Mouse (Mus musculus): Measurements from ENCODE around the gene Arfgap3. TPM values are rescaled to one million over a fixed set of nuclear protein-coding genes. Genes with fewer than 3 reads are reported as not detected.

Arfgap3 gene
- polyA plus RNA-seq, 1 experiment: 139 TPM

DNA sequence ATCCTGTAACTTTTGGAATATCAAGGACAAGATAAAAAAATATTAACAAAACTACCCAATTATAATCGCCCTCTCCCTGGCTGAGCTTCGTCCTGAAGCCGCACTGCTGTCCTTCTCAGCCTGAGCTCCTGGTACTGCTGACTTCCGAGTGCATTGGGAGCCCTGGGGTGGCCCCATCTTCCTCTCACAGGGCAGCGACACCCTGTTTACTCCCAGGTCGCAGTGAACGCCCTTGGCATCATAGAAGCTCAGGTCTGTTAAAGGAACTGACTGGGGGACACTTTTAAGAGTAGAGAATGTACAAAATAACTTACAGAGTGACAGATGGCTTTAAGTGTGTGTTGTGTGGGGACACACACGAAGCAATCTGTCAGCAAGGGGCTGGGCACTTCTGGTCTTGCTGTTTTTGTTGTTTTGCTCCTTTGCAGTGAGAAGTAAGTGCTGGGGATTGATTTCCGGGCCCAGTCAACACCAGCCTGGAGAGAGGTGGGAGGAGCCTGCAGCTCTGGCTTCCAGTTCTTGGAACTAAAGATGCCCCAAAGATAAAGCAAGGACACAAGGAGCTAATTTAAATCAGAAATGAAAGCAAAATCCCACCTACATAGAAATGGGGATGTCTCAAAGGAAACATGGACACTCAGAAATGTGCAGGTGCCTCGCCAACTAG lies 50.0 kb downstream of the Arfgap3 start:
- TF ChIP-seq POLR2A (IDR thresholded peaks at IDR 0.05; ENCODE audit: control insufficient read depth, low read depth, low read length) (no peak), CTCF (IDR thresholded peaks at IDR 0.05; ENCODE audit: control insufficient read depth, insufficient read depth, insufficient replicate concordance, low read depth, low read length) (no peak)
- Histone ChIP-seq H3K27ac (ENCODE audit: control insufficient read depth, insufficient read depth, low read depth, low read length) (peak overlapping the region; percentile 65), H3K4me1 (ENCODE audit: control insufficient read depth, insufficient read depth, low read length) (peaks cover 19% of the 10 kb centered on the region), H3K27me3 (ENCODE audit: control insufficient read depth, insufficient read depth, low read length) (no peaks in the 10 kb centered on the region), H3K36me3 (ENCODE audit: control insufficient read depth, insufficient read depth, low read length) (no peaks in the 10 kb centered on the region), H3K4me3 (ENCODE audit: control insufficient read depth, low read depth, low read length) (no peak overlapping the region)

DNA sequence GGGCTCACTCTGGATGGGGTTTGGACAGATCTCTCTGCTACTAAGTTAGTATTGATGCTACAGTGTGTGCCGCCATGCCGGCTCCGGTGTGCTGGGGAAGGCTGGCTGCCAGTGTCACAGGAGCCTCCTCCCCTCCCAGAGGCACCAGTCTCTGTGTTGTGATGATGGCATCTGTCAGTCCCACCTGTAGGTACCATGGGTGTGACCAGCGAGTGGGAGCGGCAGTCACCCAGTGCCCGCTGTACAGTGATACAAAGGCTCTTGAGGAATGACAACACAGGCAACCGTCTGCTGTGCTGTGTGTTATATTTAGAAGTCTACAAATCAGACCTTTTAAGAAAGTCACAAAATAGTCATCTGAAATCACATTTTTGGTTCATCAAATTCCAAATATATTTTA lies 50.6 kb downstream of the Arfgap3 start:
- TF ChIP-seq POLR2A (IDR thresholded peaks at IDR 0.05; ENCODE audit: control insufficient read depth, low read depth, low read length) (no peak), CTCF (IDR thresholded peaks at IDR 0.05; ENCODE audit: control insufficient read depth, insufficient read depth, insufficient replicate concordance, low read depth, low read length) (no peak)
- H3K4me1 ChIP-seq (ENCODE audit: control insufficient read depth, insufficient read depth, low read length): peaks cover 13% of the 10 kb centered on the region
- H3K36me3 ChIP-seq (ENCODE audit: control insufficient read depth, insufficient read depth, low read length): no peaks in the 10 kb centered on the region
- no peaks in the 10 kb centered on the region for H3K27me3 ChIP-seq (ENCODE audit: control insufficient read depth, insufficient read depth, low read length)
- H3K4me3 ChIP-seq (ENCODE audit: control insufficient read depth, low read depth, low read length): no peak overlapping the region
- H3K27ac ChIP-seq (ENCODE audit: control insufficient read depth, insufficient read depth, low read depth, low read length): 0 out of 2 replicates have a peak overlapping the region, but pooled peaks have one; percentile 1

DNA sequence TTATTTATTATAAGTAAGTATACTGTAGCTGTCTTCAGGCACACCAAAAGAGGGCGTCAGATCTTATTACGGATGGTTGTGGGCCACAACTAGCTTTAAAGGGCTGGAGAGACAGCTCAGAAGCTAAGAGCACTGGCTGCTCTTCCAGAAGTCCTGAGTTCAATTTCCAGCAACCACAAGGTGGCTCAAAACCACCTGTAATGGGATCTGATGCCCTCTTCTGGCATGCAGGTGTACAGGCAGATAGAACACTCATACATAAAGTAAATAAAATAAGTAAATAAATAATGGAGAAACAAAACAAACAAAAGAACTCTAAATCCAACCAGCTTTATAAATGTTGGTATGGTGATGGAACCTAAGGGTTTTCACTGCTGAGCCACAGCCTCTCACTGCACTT lies 51.2 kb downstream of the Arfgap3 start:
- Histone ChIP-seq H3K27me3 (ENCODE audit: control insufficient read depth, insufficient read depth, low read length) (no peaks in the 10 kb centered on the region), H3K36me3 (ENCODE audit: control insufficient read depth, insufficient read depth, low read length) (no peaks in the 10 kb centered on the region), H3K27ac (ENCODE audit: control insufficient read depth, insufficient read depth, low read depth, low read length) (no peak overlapping the region), H3K4me1 (ENCODE audit: control insufficient read depth, insufficient read depth, low read length) (peaks cover 10% of the 10 kb centered on the region), H3K4me3 (ENCODE audit: control insufficient read depth, low read depth, low read length) (no peak overlapping the region)
- TF ChIP-seq CTCF (IDR thresholded peaks at IDR 0.05; ENCODE audit: control insufficient read depth, insufficient read depth, insufficient replicate concordance, low read depth, low read length): no peak
- TF ChIP-seq POLR2A (IDR thresholded peaks at IDR 0.05; ENCODE audit: control insufficient read depth, low read depth, low read length): no peak

DNA sequence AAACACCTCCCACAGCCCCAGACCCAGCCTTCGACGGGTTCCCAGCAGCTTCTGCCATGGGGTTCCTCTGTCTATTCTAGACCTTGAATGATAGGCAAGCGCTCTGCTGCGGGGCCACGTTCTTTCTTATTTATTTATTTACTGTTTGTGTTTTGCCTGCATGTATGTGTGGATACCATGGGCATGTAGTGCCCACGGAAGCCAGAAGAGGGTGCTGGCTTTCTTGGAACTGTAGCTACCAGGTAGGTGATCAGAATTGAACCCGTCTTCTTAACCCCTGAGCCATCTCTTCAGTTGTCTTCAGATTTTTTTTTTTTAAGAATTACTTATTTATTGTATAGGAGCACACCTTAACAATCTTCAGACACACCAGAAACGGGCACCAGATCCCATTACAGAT lies 51.7 kb downstream of the Arfgap3 start:
- Histone ChIP-seq H3K4me1 (ENCODE audit: control insufficient read depth, insufficient read depth, low read length) (peaks cover 15% of the 10 kb centered on the region), H3K36me3 (ENCODE audit: control insufficient read depth, insufficient read depth, low read length) (no peaks in the 10 kb centered on the region), H3K27me3 (ENCODE audit: control insufficient read depth, insufficient read depth, low read length) (no peaks in the 10 kb centered on the region), H3K27ac (ENCODE audit: control insufficient read depth, insufficient read depth, low read depth, low read length) (no peak overlapping the region), H3K4me3 (ENCODE audit: control insufficient read depth, low read depth, low read length) (no peak overlapping the region)
- no peak for TF ChIP-seq POLR2A (IDR thresholded peaks at IDR 0.05; ENCODE audit: control insufficient read depth, low read depth, low read length)
- no peak for TF ChIP-seq CTCF (IDR thresholded peaks at IDR 0.05; ENCODE audit: control insufficient read depth, insufficient read depth, insufficient replicate concordance, low read depth, low read length)

DNA sequence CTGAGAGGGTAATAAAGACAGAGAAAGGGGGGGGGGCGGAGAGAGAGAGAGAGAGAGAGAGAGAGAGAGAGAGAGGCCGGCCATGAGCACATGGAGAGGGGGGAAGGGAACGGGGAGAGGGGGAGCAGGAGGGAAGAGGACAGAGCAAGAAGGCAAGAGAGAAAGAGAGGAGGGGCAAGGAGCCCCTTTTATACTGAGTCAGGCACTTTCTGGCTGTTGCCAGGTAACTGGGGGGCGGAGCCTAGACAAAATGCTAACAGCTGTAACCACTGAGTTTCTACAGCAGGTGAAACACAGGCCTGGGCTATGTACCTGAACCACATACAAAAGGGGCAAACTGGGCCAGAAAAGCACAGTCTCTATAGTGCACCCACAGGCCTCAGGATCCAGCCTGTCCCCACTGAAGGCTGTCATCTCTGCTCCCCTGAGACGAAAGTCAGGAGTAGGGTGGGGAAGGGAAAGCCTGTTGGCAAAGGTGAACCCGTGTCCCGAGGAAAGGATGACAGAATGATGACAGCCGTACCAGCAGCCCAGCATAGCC lies 53.2 kb downstream of the Arfgap3 start:
- H3K4me3 ChIP-seq (ENCODE audit: control insufficient read depth, low read depth, low read length): no peak overlapping the region
- H3K4me1 ChIP-seq (ENCODE audit: control insufficient read depth, insufficient read depth, low read length): peaks cover 15% of the 10 kb centered on the region
- H3K27me3 ChIP-seq (ENCODE audit: control insufficient read depth, insufficient read depth, low read length): no peaks in the 10 kb centered on the region
- no peaks in the 10 kb centered on the region for H3K36me3 ChIP-seq (ENCODE audit: control insufficient read depth, insufficient read depth, low read length)
- H3K27ac ChIP-seq (ENCODE audit: control insufficient read depth, insufficient read depth, low read depth, low read length): no peak overlapping the region
- no peak for TF ChIP-seq POLR2A (IDR thresholded peaks at IDR 0.05; ENCODE audit: control insufficient read depth, low read depth, low read length)
- TF ChIP-seq CTCF (IDR thresholded peaks at IDR 0.05; ENCODE audit: control insufficient read depth, insufficient read depth, insufficient replicate concordance, low read depth, low read length): no peak

GRCm38 (mm10) chr15:83296050-83296449 lies 54.0 kb downstream of the Arfgap3 start:
- no peak overlapping the region for H3K4me3 ChIP-seq (ENCODE audit: control insufficient read depth, low read depth, low read length)
- TF ChIP-seq CTCF (IDR thresholded peaks at IDR 0.05; ENCODE audit: control insufficient read depth, insufficient read depth, insufficient replicate concordance, low read depth, low read length): no peak
- H3K36me3 ChIP-seq (ENCODE audit: control insufficient read depth, insufficient read depth, low read length): no peaks in the 10 kb centered on the region
- H3K27me3 ChIP-seq (ENCODE audit: control insufficient read depth, insufficient read depth, low read length): no peaks in the 10 kb centered on the region
- no peak overlapping the region for H3K27ac ChIP-seq (ENCODE audit: control insufficient read depth, insufficient read depth, low read depth, low read length)
- peaks cover 15% of the 10 kb centered on the region for H3K4me1 ChIP-seq (ENCODE audit: control insufficient read depth, insufficient read depth, low read length)

DNA sequence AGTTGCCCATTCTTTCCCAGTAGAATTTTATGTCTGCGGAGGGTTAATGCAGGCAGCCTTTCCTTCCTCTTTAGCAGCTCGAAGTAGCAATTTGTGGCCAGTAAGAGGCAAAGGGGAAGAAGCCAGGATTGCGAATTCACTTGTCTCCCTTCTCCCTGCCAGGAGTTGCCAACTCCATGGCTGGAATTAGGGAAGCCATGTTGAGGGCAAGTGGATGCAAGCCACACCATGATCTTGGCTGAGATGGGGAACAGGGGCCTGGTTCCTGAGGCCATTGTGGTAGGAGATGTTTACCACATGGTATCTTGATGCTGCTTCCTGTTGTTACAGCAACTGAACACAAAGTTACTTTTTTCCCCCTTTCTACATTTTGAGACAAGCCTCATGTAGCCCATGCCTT lies 55.1 kb downstream of the Arfgap3 start:
- TF ChIP-seq CTCF (IDR thresholded peaks at IDR 0.05; ENCODE audit: control insufficient read depth, insufficient read depth, insufficient replicate concordance, low read depth, low read length) (no peak), POLR2A (IDR thresholded peaks at IDR 0.05; ENCODE audit: control insufficient read depth, low read depth, low read length) (no peak)
- H3K27ac ChIP-seq (ENCODE audit: control insufficient read depth, insufficient read depth, low read depth, low read length): peak overlapping the region; percentile 37; the same call in 1 of the 2 replicates
- H3K4me1 ChIP-seq (ENCODE audit: control insufficient read depth, insufficient read depth, low read length): peaks cover 12% of the 10 kb centered on the region
- H3K4me3 ChIP-seq (ENCODE audit: control insufficient read depth, low read depth, low read length): no peak overlapping the region
- no peaks in the 10 kb centered on the region for H3K27me3 ChIP-seq (ENCODE audit: control insufficient read depth, insufficient read depth, low read length)
- no peaks in the 10 kb centered on the region for H3K36me3 ChIP-seq (ENCODE audit: control insufficient read depth, insufficient read depth, low read length)
